Mouse (Mus musculus): Measurements from ENCODE around the gene Churc1.

DNA sequence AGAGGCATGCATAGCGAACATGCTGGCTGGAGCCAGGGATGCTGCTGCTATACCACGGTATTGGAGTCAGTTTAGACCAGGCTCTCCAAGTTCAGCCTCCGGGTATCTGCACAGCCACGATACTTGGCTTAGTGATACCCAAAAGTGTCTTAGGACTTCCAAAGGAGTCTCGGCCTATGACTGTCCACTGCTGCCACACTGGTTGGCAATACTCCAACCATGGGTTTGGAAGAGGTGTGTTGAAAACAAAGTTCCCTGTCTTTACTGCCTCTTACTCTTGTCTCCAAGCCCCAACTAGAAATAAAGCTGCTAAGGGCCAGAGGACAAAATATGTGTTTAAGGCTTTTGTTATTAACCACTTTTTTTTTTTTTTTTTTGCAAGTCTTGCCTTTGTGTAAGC is 45.2 kb downstream of the Churc1 start:
- TF ChIP-seq ZC3H11A (IDR thresholded peaks at IDR 0.05; ENCODE audit: borderline replicate concordance, low read depth, low read length) (no peak), ZNF384 (IDR thresholded peaks at IDR 0.05; ENCODE audit: low read depth, low read length) (no peak)

All from ES-E14 (cell line).